Mouse (Mus musculus) testis, postnatal 14 days (tissue): ENCODE data around the gene Gm13090.

ENCODE experiments used
- DNase-seq: peaks from one replicate; pipeline ENCODE4 v3.0.0; 2021; ENCODE audit warnings: low spot score

The Gm13090 gene

DNA sequence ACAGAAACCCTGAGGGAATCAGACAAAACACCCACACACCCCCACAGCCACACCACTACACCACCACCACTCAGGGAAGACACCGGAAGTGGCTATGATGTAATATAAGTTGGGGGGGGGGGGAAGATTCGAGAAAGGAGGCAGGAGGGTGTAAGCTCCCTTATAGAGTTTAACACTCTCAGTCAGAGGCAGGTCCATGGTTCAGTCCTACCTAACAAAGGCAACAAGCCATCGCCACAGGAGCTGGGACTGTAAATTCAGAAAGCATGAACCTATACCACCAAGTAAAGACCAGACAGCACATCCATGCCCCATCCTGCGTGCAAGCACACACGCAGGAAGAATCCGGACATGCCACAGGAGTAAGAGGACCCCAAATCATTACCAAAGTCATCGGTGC, at the start of gene Gm13090:
Gm13090 (plus strand) TSS at position 301 of the 400 bp plus-strand sequence.
- no peak for DNase-seq

DNA sequence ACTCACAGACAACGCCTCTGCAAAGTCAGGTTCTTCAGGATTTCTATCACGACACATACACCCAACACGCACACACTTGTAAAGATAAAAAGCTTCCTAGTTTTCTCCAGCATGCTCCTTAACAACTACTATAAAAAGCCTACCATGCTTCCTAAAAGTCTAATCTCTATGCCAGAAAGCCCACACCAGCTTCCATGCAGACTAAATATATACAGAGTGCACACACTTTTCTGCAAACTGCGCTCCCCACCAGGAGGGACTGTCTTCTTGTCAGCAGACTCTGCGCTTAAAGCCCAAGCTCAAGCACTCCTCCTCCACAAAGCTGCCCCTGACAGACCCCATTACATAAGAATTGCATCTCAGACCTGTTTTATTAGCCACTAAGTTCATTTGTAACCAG, 47.9 kb upstream of the Gm13090 start:
- no peak for DNase-seq

GRCm38 (mm10) chr4:151043281-151043680, 46.1 kb upstream of the Gm13090 start:
- no peak for DNase-seq

- peak; percentile 97 for DNase-seq
These were observed 45.1 kb upstream of the Gm13090 start, which contains the start of gene Per3 for GRCm38 (mm10) chr4:151044037-151044943. TSS of gene Per3 (minus strand) at chr4:151044665.

GRCm38 (mm10) chr4:151044944-151045570, 44.3 kb upstream of the Gm13090 start:
- DNase-seq, result no peak

GRCm38 (mm10) chr4:151046524-151046923, 42.8 kb upstream of the Gm13090 start:
- no peak for DNase-seq

DNA sequence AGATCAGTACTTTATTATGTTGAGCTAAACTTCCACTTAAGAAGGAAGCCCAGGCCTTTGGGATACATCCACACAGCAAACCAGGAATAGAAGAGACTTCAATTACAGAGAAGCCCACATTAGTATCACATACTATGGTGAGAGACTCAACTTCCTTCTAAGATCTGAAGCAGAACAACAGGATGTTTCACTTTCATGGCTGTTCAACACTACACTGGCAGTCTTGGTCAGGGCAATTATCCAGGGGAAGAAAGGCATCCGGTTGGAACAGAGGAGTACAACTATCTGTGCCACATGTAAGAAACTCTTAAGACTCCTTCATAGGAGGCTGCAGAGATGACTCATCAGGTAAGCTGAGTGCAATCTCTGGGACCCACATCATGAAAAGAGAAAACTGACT, 38.2 kb upstream of the Gm13090 start:
- no peak for DNase-seq

GRCm38 (mm10) chr4:151057347-151058321, 31.7 kb upstream of the Gm13090 start, which contains the start of gene Vamp3:
TSS of gene Vamp3 (minus strand) at chr4:151057963.
- DNase-seq, result peak; percentile 99

- DNase-seq, result no peak
These were observed 30.7 kb upstream of the Gm13090 start for GRCm38 (mm10) chr4:151058634-151059033.

DNA sequence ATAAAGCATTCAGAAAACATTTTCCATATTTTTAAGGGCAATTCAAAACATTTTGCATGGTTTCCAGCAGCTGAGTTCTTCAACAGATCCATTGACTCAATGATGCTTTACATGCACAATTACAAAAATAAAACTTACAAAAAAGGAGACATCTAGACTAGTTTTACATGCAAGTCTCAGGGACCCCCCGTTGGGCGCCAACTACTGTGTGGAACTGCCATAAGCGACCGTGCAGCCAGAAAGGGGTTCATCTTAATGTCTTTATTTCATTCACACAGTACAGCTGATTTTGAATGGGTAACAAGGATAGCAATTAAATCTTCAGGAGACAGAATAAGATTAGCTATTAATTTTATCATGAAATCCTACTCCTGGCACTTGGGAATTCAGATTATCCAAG, 29.8 kb upstream of the Gm13090 start:
- DNase-seq, result no peak

- no peak for DNase-seq
These were observed 20.6 kb upstream of the Gm13090 start for GRCm38 (mm10) chr4:151068751-151069150.

DNA sequence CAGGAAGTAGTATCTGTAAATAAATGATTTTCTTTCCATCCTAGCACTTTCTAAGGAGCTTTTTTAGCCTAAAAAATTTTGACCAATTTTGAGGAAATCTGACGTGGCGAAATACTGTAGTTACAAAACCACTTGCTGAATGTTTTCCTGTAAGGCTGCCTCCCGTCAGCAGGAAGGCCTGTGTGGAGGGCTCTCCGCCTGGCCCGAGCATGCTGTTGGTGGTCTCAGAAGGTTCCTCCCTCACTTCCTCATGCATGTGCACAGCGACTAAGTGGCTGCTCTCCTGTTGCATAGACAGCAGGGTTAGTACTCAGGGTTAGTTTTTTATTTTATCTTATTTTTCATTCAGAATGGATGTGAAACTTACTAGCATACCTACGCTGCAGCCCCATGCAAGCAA, 18.4 kb upstream of the Gm13090 start:
- no peak for DNase-seq

GRCm38 (mm10) chr4:151073108-151073744, 16.1 kb upstream of the Gm13090 start:
- DNase-seq, result peak; percentile 49

DNA sequence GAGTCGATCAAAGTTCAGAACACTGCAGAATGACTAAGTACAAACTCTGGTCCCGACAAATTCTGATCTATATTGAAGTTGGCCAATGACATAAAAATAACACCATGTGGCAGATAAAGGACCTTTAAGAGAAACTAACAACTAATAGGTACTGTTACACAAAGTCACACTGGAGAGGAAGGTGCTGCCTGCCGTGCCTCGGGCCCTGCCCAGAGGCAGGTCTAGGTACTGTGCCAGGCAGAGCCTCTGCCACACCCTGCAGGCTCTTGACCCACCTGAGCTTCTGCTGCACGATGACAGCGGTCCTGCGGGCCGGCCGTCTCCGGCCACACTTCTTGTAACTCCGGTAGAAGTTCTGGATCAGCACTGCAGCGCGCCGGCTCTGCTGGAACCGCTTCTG, 14.6 kb upstream of the Gm13090 start:
- DNase-seq, result no peak

DNA sequence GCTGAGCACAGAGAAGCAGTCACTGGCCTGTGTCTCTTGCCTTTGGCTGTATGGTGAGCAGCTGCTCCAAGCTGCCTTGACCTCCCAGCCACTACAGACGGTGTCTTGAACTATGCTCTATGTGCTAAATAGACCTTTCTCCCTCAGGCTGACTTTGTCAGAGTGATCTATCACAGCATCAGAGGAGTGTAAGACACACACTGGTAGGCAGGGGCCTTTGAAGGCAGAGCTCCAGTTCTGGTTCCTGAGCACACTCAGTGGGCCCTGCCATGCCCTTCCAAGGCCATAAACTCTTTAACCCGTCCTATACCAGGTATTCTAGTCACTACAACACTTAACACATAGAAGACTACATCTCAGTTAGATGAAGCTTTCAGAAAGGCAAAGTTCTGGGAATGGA, 8.0 kb upstream of the Gm13090 start:
- DNase-seq, result no peak

DNA sequence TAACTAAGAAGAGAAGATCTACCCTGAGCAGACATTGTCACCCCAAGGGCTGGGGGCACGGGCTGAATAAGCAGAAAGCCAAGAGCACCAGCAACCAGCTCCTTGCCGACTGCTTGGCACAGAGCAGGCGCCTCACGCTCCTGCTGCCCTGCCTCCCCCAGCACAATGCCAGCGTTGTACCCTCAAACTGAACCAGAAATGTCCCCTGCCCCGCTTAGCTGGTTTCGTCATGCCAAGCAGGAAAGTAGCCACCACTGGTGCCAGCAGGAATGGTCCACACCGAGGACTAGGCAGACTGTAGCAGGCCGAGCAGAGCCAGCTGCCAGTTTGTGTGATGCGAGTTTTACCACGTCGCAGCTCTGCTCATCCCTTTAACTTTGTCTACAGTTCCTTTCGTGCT, 7.4 kb upstream of the Gm13090 start:
- DNase-seq, result no peak

- no peak for DNase-seq
These were observed 6.3 kb upstream of the Gm13090 start for GRCm38 (mm10) chr4:151083027-151083426.

GRCm38 (mm10) chr4:151087358-151087757, 2.0 kb upstream of the Gm13090 start:
- no peak for DNase-seq

DNA sequence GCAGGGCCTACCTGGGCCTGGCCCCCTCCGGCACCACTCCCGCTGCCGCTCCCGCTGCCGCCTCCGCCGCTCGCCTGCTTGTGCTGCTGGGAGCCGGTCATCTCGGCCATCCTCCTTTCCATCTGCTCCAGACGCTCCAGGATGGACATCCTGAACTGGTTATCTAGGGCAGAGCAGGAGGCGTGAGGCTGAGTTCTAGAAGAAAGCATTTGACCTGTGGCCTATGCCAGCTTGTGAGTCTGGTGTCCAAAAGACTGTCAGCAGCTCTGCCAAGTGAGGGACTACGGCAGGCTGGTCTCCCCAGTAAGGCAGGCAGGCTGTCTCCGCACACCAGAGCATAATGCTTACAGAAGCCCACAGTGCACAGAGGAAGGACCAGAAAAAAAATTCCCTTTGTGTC, 551 bp upstream of the Gm13090 start:
- DNase-seq, result no peak

GRCm38 (mm10) chr4:151095207-151095606, 5.8 kb downstream of the Gm13090 start:
- DNase-seq, result peak; percentile 45

DNA sequence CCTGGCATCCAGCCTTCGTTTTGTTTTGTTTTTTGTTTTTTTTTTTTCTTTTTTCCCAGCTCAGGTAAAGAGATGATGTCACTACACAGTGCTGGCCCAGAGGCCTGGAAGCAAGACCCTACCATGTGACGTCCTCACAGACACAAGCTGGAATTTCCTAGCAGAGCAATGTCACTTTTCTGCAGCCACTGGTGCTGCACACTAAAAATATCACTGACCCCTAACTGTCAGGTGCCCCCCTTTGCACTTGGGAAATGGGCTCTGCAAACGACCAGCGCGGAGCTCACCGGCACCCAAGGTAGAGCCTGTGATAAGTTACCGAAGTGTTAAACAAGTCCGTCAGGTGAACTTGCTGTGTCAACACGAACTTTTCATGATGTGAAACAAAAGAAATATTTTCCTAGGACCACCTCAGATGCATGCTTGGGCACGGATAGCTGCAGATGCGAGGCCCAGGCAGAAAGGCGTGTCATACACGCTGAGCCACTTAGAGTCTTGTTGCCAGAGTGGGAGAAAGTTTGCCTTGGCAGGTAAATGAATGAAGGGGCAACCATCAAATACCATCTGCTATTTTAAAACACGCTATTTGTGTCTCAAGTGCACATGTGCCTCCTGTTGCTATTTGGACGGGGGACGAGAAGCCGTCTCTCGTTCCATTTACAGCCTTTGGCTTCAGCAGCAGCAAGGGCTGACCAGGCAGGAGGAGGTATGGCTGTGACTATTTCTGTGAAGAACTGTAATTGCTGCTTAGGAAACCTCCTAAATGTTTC, 7.1 kb downstream of the Gm13090 start:
- DNase-seq, result no peak
